Mouse (Mus musculus): ENCODE measurements at regions not wholly inside any gene's neighbourhood (a gene's known extent, or its start where the extent isn't known, plus 50 kb on each side); places are given as distances from the start of the nearest gene placed in this dataset.

- TF ChIP-seq POLR2A (IDR thresholded peaks at IDR 0.05; ENCODE audit: borderline replicate concordance, extremely low read depth, insufficient read depth, insufficient read length, poor library complexity, severe bottlenecking): no peak
- TF ChIP-seq CTCF (IDR thresholded peaks at IDR 0.05; ENCODE audit: borderline replicate concordance, extremely low read depth, insufficient read depth, insufficient read length): no peak
- DNase-seq (ENCODE audit: low read depth): peak; percentile 72
These were observed 121.1 kb upstream of the Ppp1r26 start for GRCm38 (mm10) chr2:28325502-28325901.

- peak; percentile 83 for DNase-seq (ENCODE audit: low read depth)
- no peak for TF ChIP-seq POLR2A (IDR thresholded peaks at IDR 0.05; ENCODE audit: borderline replicate concordance, extremely low read depth, insufficient read depth, insufficient read length, poor library complexity, severe bottlenecking)
- TF ChIP-seq CTCF (IDR thresholded peaks at IDR 0.05; ENCODE audit: borderline replicate concordance, extremely low read depth, insufficient read depth, insufficient read length): no peak
These were observed 120.5 kb upstream of the Ppp1r26 start for GRCm38 (mm10) chr2:28326056-28326455.

- TF ChIP-seq POLR2A (IDR thresholded peaks at IDR 0.05; ENCODE audit: borderline replicate concordance, extremely low read depth, insufficient read depth, insufficient read length, poor library complexity, severe bottlenecking) (no peak), CTCF (IDR thresholded peaks at IDR 0.05; ENCODE audit: borderline replicate concordance, extremely low read depth, insufficient read depth, insufficient read length) (no peak)
- no peak for DNase-seq (ENCODE audit: low read depth)
These were observed 119.9 kb upstream of the Ppp1r26 start for GRCm38 (mm10) chr2:28326682-28327081.

- no peak for TF ChIP-seq CTCF (IDR thresholded peaks at IDR 0.05; ENCODE audit: borderline replicate concordance, extremely low read depth, insufficient read depth, insufficient read length)
- TF ChIP-seq POLR2A (IDR thresholded peaks at IDR 0.05; ENCODE audit: borderline replicate concordance, extremely low read depth, insufficient read depth, insufficient read length, poor library complexity, severe bottlenecking): no peak
- DNase-seq (ENCODE audit: low read depth): peak; percentile 52
These were observed 117.5 kb upstream of the Ppp1r26 start for GRCm38 (mm10) chr2:28329130-28329529.

GRCm38 (mm10) chr2:28335141-28335789 is 111.3 kb upstream of the Ppp1r26 start:
- DNase-seq (ENCODE audit: low read depth): peak; percentile 84
- no peak for TF ChIP-seq POLR2A (IDR thresholded peaks at IDR 0.05; ENCODE audit: borderline replicate concordance, extremely low read depth, insufficient read depth, insufficient read length, poor library complexity, severe bottlenecking)
- no peak for TF ChIP-seq CTCF (IDR thresholded peaks at IDR 0.05; ENCODE audit: borderline replicate concordance, extremely low read depth, insufficient read depth, insufficient read length)

- TF ChIP-seq POLR2A (IDR thresholded peaks at IDR 0.05; ENCODE audit: borderline replicate concordance, extremely low read depth, insufficient read depth, insufficient read length, poor library complexity, severe bottlenecking) (no peak), CTCF (IDR thresholded peaks at IDR 0.05; ENCODE audit: borderline replicate concordance, extremely low read depth, insufficient read depth, insufficient read length) (no peak)
- DNase-seq (ENCODE audit: low read depth): no peak
These were observed 110.8 kb upstream of the Ppp1r26 start for GRCm38 (mm10) chr2:28335810-28336209.

- TF ChIP-seq POLR2A (IDR thresholded peaks at IDR 0.05; ENCODE audit: borderline replicate concordance, extremely low read depth, insufficient read depth, insufficient read length, poor library complexity, severe bottlenecking) (no peak), CTCF (IDR thresholded peaks at IDR 0.05; ENCODE audit: borderline replicate concordance, extremely low read depth, insufficient read depth, insufficient read length) (no peak)
- peak; percentile 63 for DNase-seq (ENCODE audit: low read depth)
These were observed 110.0 kb upstream of the Ppp1r26 start for GRCm38 (mm10) chr2:28336349-28337309.

GRCm38 (mm10) chr2:28337561-28337960 is 109.0 kb upstream of the Ppp1r26 start:
- no peak for DNase-seq (ENCODE audit: low read depth)
- TF ChIP-seq POLR2A (IDR thresholded peaks at IDR 0.05; ENCODE audit: borderline replicate concordance, extremely low read depth, insufficient read depth, insufficient read length, poor library complexity, severe bottlenecking) (no peak), CTCF (IDR thresholded peaks at IDR 0.05; ENCODE audit: borderline replicate concordance, extremely low read depth, insufficient read depth, insufficient read length) (no peak)

GRCm38 (mm10) chr2:28341304-28341703 is 105.3 kb upstream of the Ppp1r26 start:
- no peak for TF ChIP-seq CTCF (IDR thresholded peaks at IDR 0.05; ENCODE audit: borderline replicate concordance, extremely low read depth, insufficient read depth, insufficient read length)
- TF ChIP-seq POLR2A (IDR thresholded peaks at IDR 0.05; ENCODE audit: borderline replicate concordance, extremely low read depth, insufficient read depth, insufficient read length, poor library complexity, severe bottlenecking): no peak

GRCm38 (mm10) chr2:28348453-28348852 is 98.1 kb upstream of the Ppp1r26 start:
- DNase-seq (ENCODE audit: low read depth): no peak
- TF ChIP-seq POLR2A (IDR thresholded peaks at IDR 0.05; ENCODE audit: borderline replicate concordance, extremely low read depth, insufficient read depth, insufficient read length, poor library complexity, severe bottlenecking) (no peak), CTCF (IDR thresholded peaks at IDR 0.05; ENCODE audit: borderline replicate concordance, extremely low read depth, insufficient read depth, insufficient read length) (no peak)

More at GRCm38 (mm10) chr2:28341304-28341703, 105.3 kb upstream of the Ppp1r26 start:
- no peak for DNase-seq (ENCODE audit: low read depth)

- DNase-seq (ENCODE audit: low read depth): no peak
These were observed 96.7 kb upstream of the Ppp1r26 start for GRCm38 (mm10) chr2:28349911-28350310.

More at GRCm38 (mm10) chr2:28349911-28350310, 96.7 kb upstream of the Ppp1r26 start:
- no peak for TF ChIP-seq CTCF (IDR thresholded peaks at IDR 0.05; ENCODE audit: borderline replicate concordance, extremely low read depth, insufficient read depth, insufficient read length)
- no peak for TF ChIP-seq POLR2A (IDR thresholded peaks at IDR 0.05; ENCODE audit: borderline replicate concordance, extremely low read depth, insufficient read depth, insufficient read length, poor library complexity, severe bottlenecking)
